Mouse (Mus musculus): ENCODE results near the gene Nbl1. TPM values are rescaled to one million over a fixed set of nuclear protein-coding genes. Genes with fewer than 3 reads are reported as not detected.

Nbl1 gene
- polyA plus RNA-seq, 1 experiment from 2014 or later = 7.2 TPM

DNA sequence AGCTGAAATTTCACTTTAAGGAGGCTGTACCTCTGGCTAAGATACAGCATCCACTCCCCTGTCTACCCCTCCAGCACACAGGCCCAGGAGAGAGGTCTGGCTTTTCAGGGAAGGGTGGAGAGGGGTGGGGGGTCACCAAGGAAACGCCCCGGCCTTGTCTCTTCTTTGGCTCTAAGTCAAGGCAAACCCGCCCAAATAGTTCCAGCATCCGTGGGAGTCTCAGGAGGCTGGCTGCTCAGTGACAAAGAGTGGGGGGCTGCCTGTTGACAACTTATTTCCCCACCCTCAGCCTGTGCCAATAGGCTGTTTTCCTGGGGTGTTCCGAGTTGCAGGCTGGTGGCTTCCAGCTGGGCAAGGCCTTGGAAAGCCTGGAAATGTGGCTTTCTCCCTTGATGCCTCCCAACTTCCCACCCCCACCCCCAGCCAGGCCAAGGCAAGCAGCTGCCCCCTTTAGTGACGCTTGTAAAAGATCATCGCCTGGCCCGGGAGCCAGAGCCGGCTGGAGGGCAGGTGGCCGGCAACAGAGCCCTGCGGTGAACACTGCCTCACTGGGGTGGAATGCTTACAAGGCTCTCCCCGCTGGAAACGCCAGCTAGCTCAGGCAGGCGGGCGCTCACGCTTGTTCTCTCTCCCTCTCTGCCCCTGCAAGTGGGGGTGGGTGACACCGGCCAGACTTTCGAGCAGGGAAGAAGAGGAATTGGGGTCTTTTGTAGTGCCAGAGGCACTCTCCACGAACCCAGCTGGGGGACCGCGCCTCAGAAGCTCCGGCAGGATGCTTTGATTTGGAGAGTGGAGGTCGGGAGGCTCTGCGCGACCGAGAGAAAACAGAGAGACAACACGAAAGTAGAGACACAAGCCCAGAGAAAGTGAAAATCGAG is 1.1 kb downstream of the Nbl1 start:
- H3K4me2 ChIP-seq = peak overlapping the region; percentile 99
- ATAC-seq (replicated peaks; ENCODE audit: insufficient number of reproducible peaks, low FRiP score, low TSS enrichment) = no peak
- no peak overlapping the region for H3K27ac ChIP-seq (ENCODE audit: low read depth, low read length)
- peaks cover 62% of the 10 kb centered on the region for H3K27me3 ChIP-seq (ENCODE audit: control insufficient read depth, insufficient read depth, low read length)
- no peaks in the 10 kb centered on the region for H3K9me3 ChIP-seq (replicated peaks; ENCODE audit: control insufficient read depth, low read length)
- no peaks in the 10 kb centered on the region for H3K36me3 ChIP-seq (ENCODE audit: control insufficient read depth, insufficient read depth, low read length)
- 4% methylated on average over 28 of the region's 28 CpGs for WGBS (ENCODE audit: insufficient replicate concordance)
- H3K9ac ChIP-seq (ENCODE audit: low read depth, low read length) = peak overlapping the region; percentile 72
- H3K4me3 ChIP-seq (ENCODE audit: low read depth, low read length) = peak overlapping the region; percentile 67
- peaks cover 5% of the 10 kb centered on the region; the same call in 1 of the 2 replicates for H3K4me1 ChIP-seq (ENCODE audit: control insufficient read depth, insufficient read depth, low read length)

DNA sequence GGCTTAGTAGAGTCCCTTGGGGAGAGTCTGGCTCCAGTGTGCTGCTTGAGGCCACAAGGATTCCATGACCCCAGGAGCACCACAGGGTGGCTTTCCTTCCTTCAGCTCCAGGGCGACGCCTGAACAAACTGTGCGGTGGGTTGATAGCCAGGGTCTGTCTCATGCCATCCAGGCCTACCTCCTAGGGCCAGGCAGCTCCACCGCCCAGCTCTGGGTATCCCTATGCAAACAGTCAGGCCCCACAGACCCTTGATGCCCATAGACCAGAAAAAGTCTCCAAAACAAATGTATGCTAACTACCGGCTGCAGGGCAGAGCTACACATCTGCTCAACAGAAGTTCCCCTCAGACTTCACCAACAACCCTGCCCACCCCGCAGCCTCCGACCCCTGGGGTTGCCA is 1.7 kb downstream of the Nbl1 start:
- H3K4me2 ChIP-seq = no peak overlapping the region
- ATAC-seq (replicated peaks; ENCODE audit: insufficient number of reproducible peaks, low FRiP score, low TSS enrichment) = no peak
- no peak overlapping the region for H3K9ac ChIP-seq (ENCODE audit: low read depth, low read length)
- 40% methylated on average over 7 of the region's 7 CpGs for WGBS (ENCODE audit: insufficient replicate concordance)
- H3K9me3 ChIP-seq (replicated peaks; ENCODE audit: control insufficient read depth, low read length) = no peaks in the 10 kb centered on the region
- peaks cover 5% of the 10 kb centered on the region; the same call in 1 of the 2 replicates for H3K4me1 ChIP-seq (ENCODE audit: control insufficient read depth, insufficient read depth, low read length)
- H3K4me3 ChIP-seq (ENCODE audit: low read depth, low read length) = no peak overlapping the region
- no peak overlapping the region for H3K27ac ChIP-seq (ENCODE audit: low read depth, low read length)
- peaks cover 62% of the 10 kb centered on the region for H3K27me3 ChIP-seq (ENCODE audit: control insufficient read depth, insufficient read depth, low read length)
- H3K36me3 ChIP-seq (ENCODE audit: control insufficient read depth, insufficient read depth, low read length) = no peaks in the 10 kb centered on the region

DNA sequence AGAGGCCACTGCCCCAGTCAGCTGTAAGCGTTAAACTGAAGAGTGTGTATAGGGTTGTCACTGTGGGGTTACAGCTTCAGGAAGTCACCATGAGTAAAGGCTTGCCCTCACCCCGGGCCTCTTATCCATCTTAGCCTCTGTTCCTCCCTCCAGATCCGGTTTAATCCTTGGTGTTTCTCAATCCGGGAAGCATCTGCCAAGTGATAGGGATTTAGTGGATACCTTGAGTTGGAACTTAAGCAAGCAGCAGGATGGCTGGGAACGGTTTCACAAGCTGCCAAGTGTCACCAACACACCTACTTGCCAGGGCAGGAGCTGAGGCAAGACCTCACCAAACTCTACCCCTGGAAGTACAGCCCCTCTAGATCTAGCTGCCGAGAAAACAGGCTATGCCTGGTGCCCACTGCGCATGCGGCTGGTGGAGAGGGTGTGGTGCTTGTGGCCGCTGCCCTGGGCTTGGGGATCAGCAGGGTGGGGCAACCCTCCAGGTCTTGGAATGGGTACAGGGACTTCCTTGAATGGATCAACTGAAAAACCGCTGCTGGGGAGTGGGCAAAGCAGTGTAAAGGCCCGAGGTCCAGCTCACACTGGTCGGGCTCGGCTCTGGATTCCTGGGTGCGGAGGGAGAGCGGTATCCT is 2.4 kb downstream of the Nbl1 start:
- Histone ChIP-seq H3K4me1 (ENCODE audit: control insufficient read depth, insufficient read depth, low read length) (peaks cover 5% of the 10 kb centered on the region; the same call in 1 of the 2 replicates), H3K9ac (ENCODE audit: low read depth, low read length) (no peak overlapping the region), H3K36me3 (ENCODE audit: control insufficient read depth, insufficient read depth, low read length) (no peaks in the 10 kb centered on the region), H3K27ac (ENCODE audit: low read depth, low read length) (no peak overlapping the region), H3K9me3 (replicated peaks; ENCODE audit: control insufficient read depth, low read length) (no peaks in the 10 kb centered on the region), H3K4me3 (ENCODE audit: low read depth, low read length) (no peak overlapping the region), H3K4me2 (no peak overlapping the region), H3K27me3 (ENCODE audit: control insufficient read depth, insufficient read depth, low read length) (peaks cover 62% of the 10 kb centered on the region)
- 60% methylated on average over 15 of the region's 15 CpGs for WGBS (ENCODE audit: insufficient replicate concordance)
- ATAC-seq (replicated peaks; ENCODE audit: insufficient number of reproducible peaks, low FRiP score, low TSS enrichment) = no peak

DNA sequence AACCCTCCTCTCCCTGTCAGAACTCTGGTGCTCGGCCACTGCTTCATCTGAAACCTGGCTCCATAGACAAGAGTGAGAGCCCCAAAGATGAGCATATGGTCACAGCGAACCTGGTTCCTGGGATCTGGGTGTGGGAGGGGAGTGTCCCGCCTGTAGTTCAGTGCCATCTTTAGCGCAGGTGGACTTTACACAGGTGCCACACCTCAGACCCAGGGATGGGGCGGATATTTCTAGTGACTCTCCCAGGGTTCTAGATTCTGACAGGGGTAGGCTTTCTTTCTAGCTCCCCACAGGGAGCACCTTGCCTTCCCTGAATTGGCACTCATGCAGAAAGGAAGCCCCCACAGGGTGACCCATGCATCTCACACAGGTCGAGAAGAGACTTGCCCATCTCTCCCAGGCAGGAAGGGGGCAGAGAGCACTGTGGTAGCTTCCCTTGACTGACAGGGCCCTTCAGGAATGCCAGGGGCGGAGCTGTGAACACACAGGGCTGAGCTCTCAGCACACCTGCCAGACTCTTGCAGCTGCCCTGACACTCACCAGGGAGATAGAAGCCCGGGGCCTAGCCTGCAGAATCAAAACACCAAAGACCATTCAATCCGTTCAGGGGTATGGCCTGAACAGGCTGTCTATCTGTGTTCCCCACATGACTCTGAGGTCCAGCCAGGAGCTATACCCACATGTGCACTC is 3.7 kb downstream of the Nbl1 start:
- ATAC-seq (replicated peaks; ENCODE audit: insufficient number of reproducible peaks, low FRiP score, low TSS enrichment) = no peak
- Histone ChIP-seq H3K27me3 (ENCODE audit: control insufficient read depth, insufficient read depth, low read length) (peaks cover 72% of the 10 kb centered on the region), H3K4me2 (no peak overlapping the region), H3K4me3 (ENCODE audit: low read depth, low read length) (no peak overlapping the region), H3K9ac (ENCODE audit: low read depth, low read length) (no peak overlapping the region), H3K4me1 (ENCODE audit: control insufficient read depth, insufficient read depth, low read length) (peaks cover 5% of the 10 kb centered on the region; the same call in 1 of the 2 replicates), H3K27ac (ENCODE audit: low read depth, low read length) (no peak overlapping the region), H3K36me3 (ENCODE audit: control insufficient read depth, insufficient read depth, low read length) (no peaks in the 10 kb centered on the region), H3K9me3 (replicated peaks; ENCODE audit: control insufficient read depth, low read length) (no peaks in the 10 kb centered on the region)
- 43% methylated on average over 9 of the region's 9 CpGs for WGBS (ENCODE audit: insufficient replicate concordance)

DNA sequence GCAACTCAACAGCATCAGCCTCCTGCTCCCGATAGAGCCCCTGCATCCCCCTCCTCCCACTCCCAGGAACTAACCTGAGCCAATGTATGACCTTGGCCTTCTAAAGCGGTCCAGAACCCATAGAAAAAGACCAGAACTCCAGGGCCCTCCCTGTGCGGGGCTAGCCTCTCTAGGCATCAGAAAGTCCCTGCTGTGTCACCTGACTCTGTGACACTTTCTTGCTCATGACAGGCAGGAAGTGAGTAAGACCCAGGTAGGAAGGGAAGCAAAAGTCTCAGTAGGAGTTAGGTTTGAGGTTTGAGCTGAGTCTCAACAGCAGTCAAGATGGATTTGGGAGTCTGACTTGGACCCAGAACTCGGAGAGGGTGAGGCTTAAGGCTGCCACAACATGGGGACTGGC is 5.8 kb downstream of the Nbl1 start:
- H3K27ac ChIP-seq (ENCODE audit: low read depth, low read length) = no peak overlapping the region
- no peaks in the 10 kb centered on the region for H3K9me3 ChIP-seq (replicated peaks; ENCODE audit: control insufficient read depth, low read length)
- no peak overlapping the region for H3K9ac ChIP-seq (ENCODE audit: low read depth, low read length)
- WGBS (ENCODE audit: insufficient replicate concordance) = 65% methylated on average over 4 of the region's 4 CpGs
- no peak for ATAC-seq (replicated peaks; ENCODE audit: insufficient number of reproducible peaks, low FRiP score, low TSS enrichment)
- H3K36me3 ChIP-seq (ENCODE audit: control insufficient read depth, insufficient read depth, low read length) = no peaks in the 10 kb centered on the region
- no peak overlapping the region for H3K4me3 ChIP-seq (ENCODE audit: low read depth, low read length)
- H3K4me1 ChIP-seq (ENCODE audit: control insufficient read depth, insufficient read depth, low read length) = peaks cover 4% of the 10 kb centered on the region; the same call in 1 of the 2 replicates
- H3K27me3 ChIP-seq (ENCODE audit: control insufficient read depth, insufficient read depth, low read length) = peaks cover 56% of the 10 kb centered on the region
- no peak overlapping the region for H3K4me2 ChIP-seq

DNA sequence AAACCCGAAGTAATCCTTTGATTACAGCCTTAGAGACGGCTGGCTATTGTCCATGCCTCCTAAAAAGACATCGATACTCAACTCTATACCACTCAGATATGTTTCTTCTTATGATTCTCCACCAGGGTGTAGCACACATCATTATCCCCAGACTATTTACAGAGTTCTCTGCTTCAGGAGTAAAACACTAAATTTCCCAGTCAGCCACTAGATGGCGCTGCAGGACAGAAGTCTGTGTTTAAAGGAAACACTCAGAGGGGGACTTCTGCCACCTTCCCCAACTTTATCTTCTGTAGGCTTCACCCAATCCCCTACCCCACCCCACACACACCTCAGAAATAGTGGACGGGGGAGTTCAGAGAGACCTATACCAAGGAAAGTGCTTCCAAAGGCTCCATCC is 6.8 kb downstream of the Nbl1 start:
- WGBS (ENCODE audit: insufficient replicate concordance) = 21% methylated on average over 5 of the region's 5 CpGs
- ATAC-seq (replicated peaks; ENCODE audit: insufficient number of reproducible peaks, low FRiP score, low TSS enrichment) = no peak
- no peak overlapping the region for H3K4me2 ChIP-seq
- no peak overlapping the region for H3K4me3 ChIP-seq (ENCODE audit: low read depth, low read length)
- peaks cover 51% of the 10 kb centered on the region for H3K27me3 ChIP-seq (ENCODE audit: control insufficient read depth, insufficient read depth, low read length)
- peaks cover 2% of the 10 kb centered on the region; the same call in 1 of the 2 replicates for H3K4me1 ChIP-seq (ENCODE audit: control insufficient read depth, insufficient read depth, low read length)
- H3K36me3 ChIP-seq (ENCODE audit: control insufficient read depth, insufficient read depth, low read length) = no peaks in the 10 kb centered on the region
- no peaks in the 10 kb centered on the region for H3K9me3 ChIP-seq (replicated peaks; ENCODE audit: control insufficient read depth, low read length)
- H3K27ac ChIP-seq (ENCODE audit: low read depth, low read length) = no peak overlapping the region
- H3K9ac ChIP-seq (ENCODE audit: low read depth, low read length) = no peak overlapping the region

DNA sequence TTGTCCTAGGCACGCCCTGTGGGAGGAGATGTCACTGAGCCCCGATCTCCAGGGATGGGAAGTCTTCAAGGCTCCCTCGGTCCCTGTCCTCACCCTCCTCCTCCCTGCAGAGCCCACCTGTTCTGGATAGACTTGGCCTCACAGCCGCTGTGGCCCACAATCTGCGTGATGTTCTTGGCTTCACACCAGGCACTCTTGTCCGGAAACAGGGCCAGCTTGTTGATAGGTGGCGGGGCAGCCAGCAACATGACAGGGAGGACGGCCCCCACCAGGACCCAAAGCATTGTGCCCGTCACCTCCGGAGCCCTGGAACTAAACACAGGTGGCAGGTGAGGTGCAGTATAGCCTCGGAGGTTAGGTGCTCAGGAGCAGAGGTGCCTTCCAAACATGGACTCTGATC is 7.5 kb downstream of the Nbl1 start:
- H3K4me2 ChIP-seq = no peak overlapping the region
- no peak for ATAC-seq (replicated peaks; ENCODE audit: insufficient number of reproducible peaks, low FRiP score, low TSS enrichment)
- peaks cover 46% of the 10 kb centered on the region for H3K27me3 ChIP-seq (ENCODE audit: control insufficient read depth, insufficient read depth, low read length)
- H3K9me3 ChIP-seq (replicated peaks; ENCODE audit: control insufficient read depth, low read length) = no peaks in the 10 kb centered on the region
- no peak overlapping the region for H3K9ac ChIP-seq (ENCODE audit: low read depth, low read length)
- no peaks in the 10 kb centered on the region for H3K36me3 ChIP-seq (ENCODE audit: control insufficient read depth, insufficient read depth, low read length)
- no peak overlapping the region for H3K27ac ChIP-seq (ENCODE audit: low read depth, low read length)
- 60% methylated on average over 11 of the region's 11 CpGs for WGBS (ENCODE audit: insufficient replicate concordance)
- H3K4me3 ChIP-seq (ENCODE audit: low read depth, low read length) = no peak overlapping the region
- H3K4me1 ChIP-seq (ENCODE audit: control insufficient read depth, insufficient read depth, low read length) = no peaks in the 10 kb centered on the region; the same call in 1 of the 2 replicates

DNA sequence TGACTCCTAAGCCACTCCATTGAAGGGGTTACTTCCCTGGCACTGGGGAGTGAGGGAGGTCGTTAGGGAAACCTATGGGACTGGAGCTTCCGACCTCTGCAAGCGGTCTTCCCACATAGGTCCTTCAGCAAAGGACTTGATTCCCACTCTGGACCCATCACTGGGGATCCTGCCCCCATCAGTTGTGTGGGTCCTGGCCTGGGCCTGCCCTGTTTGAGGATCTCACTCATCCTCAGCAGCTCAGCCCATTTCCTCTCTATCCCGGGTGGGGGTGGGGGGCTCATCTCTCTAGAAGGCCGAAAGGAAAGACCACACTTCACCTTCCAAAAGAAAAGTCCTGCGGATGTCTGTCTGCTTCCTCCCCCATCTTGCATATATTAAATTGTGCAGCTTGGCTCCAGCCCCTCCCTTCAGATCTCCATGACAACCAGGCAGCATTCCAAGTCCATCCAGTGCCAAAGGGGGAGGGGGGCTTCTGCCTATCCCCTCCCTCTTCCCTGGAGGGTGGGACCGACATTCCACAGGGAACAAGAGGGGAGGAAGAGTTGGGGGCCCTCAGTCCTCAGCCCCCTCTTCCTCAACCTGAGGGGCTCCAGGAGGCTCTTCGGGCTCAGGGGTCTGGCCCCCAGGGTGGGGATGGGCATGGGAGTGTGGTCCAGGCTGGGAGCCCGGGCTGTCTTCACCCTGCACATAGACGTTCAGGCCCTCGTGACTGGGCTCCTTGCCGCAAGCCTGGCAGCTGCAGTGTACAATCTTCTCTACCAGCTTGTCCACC is 9.8 kb downstream of the Nbl1 start:
- Histone ChIP-seq H3K27me3 (ENCODE audit: control insufficient read depth, insufficient read depth, low read length) (peaks cover 26% of the 10 kb centered on the region), H3K27ac (ENCODE audit: low read depth, low read length) (no peak overlapping the region), H3K36me3 (ENCODE audit: control insufficient read depth, insufficient read depth, low read length) (no peaks in the 10 kb centered on the region), H3K4me1 (ENCODE audit: control insufficient read depth, insufficient read depth, low read length) (no peaks in the 10 kb centered on the region; the same call in 1 of the 2 replicates), H3K4me3 (ENCODE audit: low read depth, low read length) (no peak overlapping the region), H3K9me3 (replicated peaks; ENCODE audit: control insufficient read depth, low read length) (no peaks in the 10 kb centered on the region), H3K4me2 (no peak overlapping the region), H3K9ac (ENCODE audit: low read depth, low read length) (no peak overlapping the region)
- ATAC-seq (replicated peaks; ENCODE audit: insufficient number of reproducible peaks, low FRiP score, low TSS enrichment) = peak; percentile 25; the same call in 1 of the 2 replicates
- 41% methylated on average over 12 of the region's 12 CpGs for WGBS (ENCODE audit: insufficient replicate concordance)
